Mouse (Mus musculus) olfactory bulb, adult 2 months (tissue): ENCODE measurements around the gene Usp47.

Experiments used
- CTCF ChIP-seq: fragments of 200-500 bp; IDR thresholded peaks from 2 replicates; pipeline ENCODE4 v1.5.1; 2012; ENCODE audit warnings: low read depth, mild to moderate bottlenecking, low read length, moderate library complexity; ENCODE audit not compliant: insufficient read depth
- POLR2A ChIP-seq: fragments of 200-500 bp; IDR thresholded peaks from 2 replicates; pipeline ENCODE4 v1.6.1; 2012; ENCODE audit warnings: mild to moderate bottlenecking, low read depth, low read length, moderate library complexity; ENCODE audit not compliant: insufficient read depth

GRCm38 (mm10) chr7:112014148-112014547, 9.2 kb upstream of the Usp47 start:
- TF ChIP-seq CTCF (no peak), POLR2A (no peak)
